Mouse (Mus musculus) CH12.LX (cell line): Measurements from ENCODE around the gene Daam1. TPM values are rescaled to one million over a fixed set of nuclear protein-coding genes. Genes with fewer than 3 reads are reported as not detected.

Source experiments
- DNase-seq: peaks from one replicate; pipeline ENCODE4 v3.0.0-alpha.2; 2013; ENCODE audit errors: extremely low read depth
- H3K27ac ChIP-seq: 2 replicates; pipeline ENCODE4 v1.5.1; 2012; ENCODE audit warnings: low read depth, mild to moderate bottlenecking, control low read depth, moderate library complexity; ENCODE audit not compliant: insufficient read depth
- H3K27me3 ChIP-seq: replicated peaks from 2 replicates; pipeline ENCODE3; 2012; ENCODE audit warnings: inconsistent platforms
- H3K36me3 ChIP-seq, 2 experiments: replicated peaks in 1 of 2; 2 replicates each; pipeline versions ENCODE3 to v1.6.1; 2012; ENCODE audit warnings: inconsistent platforms in 1 of 2, low read length in 1 of 2, mild to moderate bottlenecking in 1 of 2, mixed read lengths in 1 of 2, moderate library complexity in 1 of 2; ENCODE audit not compliant: control insufficient read depth in 1 of 2, insufficient read depth in 1 of 2
- H3K4me1 ChIP-seq, 2 experiments: 2 replicates each; pipeline ENCODE4 v1.6.1; 2012; ENCODE audit warnings: inconsistent platforms in 1 of 2, moderate library complexity in 1 of 2; ENCODE audit not compliant: insufficient read depth in 2 of 2, control insufficient read depth in 1 of 2
- H3K4me2 ChIP-seq: 2 replicates; pipeline ENCODE4 v1.6.1; 2012; ENCODE audit warnings: low read depth, mild to moderate bottlenecking, control low read depth; ENCODE audit not compliant: poor library complexity, insufficient read depth, severe bottlenecking
- H3K4me3 ChIP-seq, 3 experiments: fragments of 150-350 bp in 1 of 3; sonication (generic) in 1 of 3; replicated peaks in 1 of 3; 2 replicates each; pipeline versions ENCODE3 to v1.5.1; 2011 to 2012; ENCODE audit warnings: low read depth in 2 of 3, low read length in 2 of 3, mild to moderate bottlenecking in 2 of 3, moderate library complexity in 2 of 3, control low read depth in 1 of 3, improper control_type of control experiment in 1 of 3, inconsistent platforms in 1 of 3, mixed read lengths in 1 of 3; ENCODE audit not compliant: poor library complexity in 1 of 3
- H3K79me2 ChIP-seq: replicated peaks from 2 replicates; pipeline ENCODE4 v1.6.1; 2012; ENCODE audit warnings: mild to moderate bottlenecking, moderate library complexity; ENCODE audit not compliant: control insufficient read depth, poor library complexity, insufficient read depth, severe bottlenecking; ENCODE audit errors: extremely low read depth
- H3K9ac ChIP-seq: 2 replicates; pipeline ENCODE4 v1.6.1; 2012; ENCODE audit warnings: low read depth, mild to moderate bottlenecking, control low read depth, moderate library complexity; ENCODE audit not compliant: insufficient read depth
- H3K9me3 ChIP-seq: replicated peaks from 2 replicates; pipeline ENCODE3; 2012; ENCODE audit warnings: low read length, inconsistent platforms, mixed read lengths
- BHLHE40 ChIP-seq: IDR thresholded peaks from 2 replicates; pipeline ENCODE4 v1.6.1; 2011; ENCODE audit warnings: mild to moderate bottlenecking, low read depth, low read length, improper control_type of control experiment
- CHD2 ChIP-seq: IDR thresholded peaks from 2 replicates; pipeline ENCODE4 v1.6.1; 2011; ENCODE audit warnings: low read length, improper control_type of control experiment
- ELF1 ChIP-seq: IDR thresholded peaks from 2 replicates; pipeline ENCODE4 v1.6.1; 2014; ENCODE audit warnings: low read depth, mild to moderate bottlenecking, inconsistent platforms, low read length, improper control_type of control experiment
- ETS1 ChIP-seq: conservative IDR thresholded peaks from 2 replicates; pipeline ENCODE4 v1.6.1; 2012; ENCODE audit warnings: low read depth, mild to moderate bottlenecking, inconsistent platforms, low read length, improper control_type of control experiment, moderate library complexity
- GABPA ChIP-seq: IDR thresholded peaks from 2 replicates; pipeline ENCODE4 v1.6.1; 2012; ENCODE audit warnings: low read depth, low read length, improper control_type of control experiment, inconsistent platforms; ENCODE audit not compliant: insufficient replicate concordance
- IRF4 ChIP-seq: IDR thresholded peaks from 2 replicates; pipeline ENCODE4 v1.6.1; 2014; ENCODE audit warnings: low read depth, mild to moderate bottlenecking, inconsistent platforms, low read length, improper control_type of control experiment
- JUN ChIP-seq: IDR thresholded peaks from 2 replicates; pipeline ENCODE4 v1.6.1; 2011; ENCODE audit warnings: low read depth, mild to moderate bottlenecking, low read length, improper control_type of control experiment, moderate library complexity; ENCODE audit not compliant: insufficient read depth
- JUND ChIP-seq: conservative IDR thresholded peaks from 2 replicates; pipeline ENCODE4 v1.6.1; 2011; ENCODE audit warnings: low read depth, low read length, improper control_type of control experiment
- MAFK ChIP-seq: IDR thresholded peaks from 2 replicates; pipeline ENCODE4 v1.6.1; 2011; ENCODE audit warnings: low read length, improper control_type of control experiment; ENCODE audit not compliant: insufficient replicate concordance
- MEF2A ChIP-seq: IDR thresholded peaks from 2 replicates; pipeline ENCODE4 v1.6.1; 2014; ENCODE audit warnings: low read depth, mild to moderate bottlenecking, inconsistent platforms, low read length, improper control_type of control experiment, borderline replicate concordance
- MXI1 ChIP-seq: IDR thresholded peaks from 2 replicates; pipeline ENCODE4 v1.6.1; 2011; ENCODE audit warnings: mild to moderate bottlenecking, low read depth, low read length, improper control_type of control experiment
- NELFE ChIP-seq: IDR thresholded peaks from 2 replicates; pipeline ENCODE4 v1.6.1; 2011; ENCODE audit warnings: low read depth, low read length, improper control_type of control experiment
- NRF1 ChIP-seq: IDR thresholded peaks from 2 replicates; pipeline ENCODE4 v1.6.1; 2014; ENCODE audit warnings: low read depth, mild to moderate bottlenecking, inconsistent platforms, low read length, improper control_type of control experiment, moderate library complexity
- PAX5 ChIP-seq: IDR thresholded peaks from 2 replicates; pipeline ENCODE4 v1.6.1; 2012; ENCODE audit warnings: low read length, inconsistent platforms, mixed read lengths
- POLR2A ChIP-seq: IDR thresholded peaks from 2 replicates; pipeline ENCODE4 v1.6.1; 2011; ENCODE audit warnings: low read depth, mild to moderate bottlenecking, improper control_type of control experiment, low read length
- POLR2AphosphoS2 ChIP-seq: IDR thresholded peaks from 2 replicates; pipeline ENCODE4 v1.6.1; 2011; ENCODE audit warnings: low read depth, low read length, improper control_type of control experiment
- RAD21 ChIP-seq: IDR thresholded peaks from 2 replicates; pipeline ENCODE4 v1.6.1; 2011; ENCODE audit warnings: low read depth, mild to moderate bottlenecking, low read length, improper control_type of control experiment, moderate library complexity
- TBP ChIP-seq: conservative IDR thresholded peaks from 2 replicates; pipeline ENCODE4 v1.6.1; 2011; ENCODE audit warnings: low read depth, low read length, improper control_type of control experiment
- UBTF ChIP-seq: IDR thresholded peaks from 2 replicates; pipeline ENCODE4 v1.6.1; 2012; ENCODE audit warnings: low read depth, mild to moderate bottlenecking, inconsistent platforms, low read length, improper control_type of control experiment, moderate library complexity
- USF1 ChIP-seq: IDR thresholded peaks from 2 replicates; pipeline ENCODE4 v1.6.1; 2014; ENCODE audit warnings: low read depth, mild to moderate bottlenecking, inconsistent platforms, low read length, improper control_type of control experiment
- ZC3H11A ChIP-seq: IDR thresholded peaks from 2 replicates; pipeline ENCODE4 v1.6.1; 2012; ENCODE audit warnings: low read depth, mild to moderate bottlenecking, inconsistent platforms, low read length, improper control_type of control experiment
- ZMIZ1 ChIP-seq: IDR thresholded peaks from 2 replicates; pipeline ENCODE4 v1.6.1; 2012; ENCODE audit warnings: low read depth, mild to moderate bottlenecking, inconsistent platforms, low read length, improper control_type of control experiment
- dilution Hi-C: fragments of 300-500 bp; cut with MboI; formaldehyde crosslinking; loops from 2 replicates; pipeline ENCODE4 v1.14.3; 2020; ENCODE audit warnings: low sequenced_read_pairs; ENCODE audit not compliant: extremely low pct_unique_long_range_greater_than_20kb, extremely low pct_ligation_motif_present
- in situ Hi-C: fragments of 300-500 bp; cut with MboI; formaldehyde crosslinking; loops from 3 replicates; pipeline ENCODE4 v1.14.3; 2019; ENCODE audit warnings: low sequenced_read_pairs, low pct_ligation_motif_present, low pct_unique_long_range_greater_than_20kb, mixed read lengths
- polyA plus RNA-seq: library from polyadenylated mRNA; unstranded; fragments of >175 nt; gene quantifications from 2 replicates; pipeline ENCODE4 v1.2.1, GENCODE M21; 2012; ENCODE audit warnings: low read depth; ENCODE audit not compliant: insufficient read length
- total RNA-seq, 2 experiments: library from RNA; depleted of rRNA; stranded (reverse); fragments of 300-350 nt in 1 of 2; fragments of >200 nt in 1 of 2; gene quantifications; 2 replicates each; pipeline ENCODE4 v1.2.3; 2012 to 2014

Daam1 gene
- total and polyA plus RNA-seq, 3 experiments, result 10.7 to 27.9 (median 23.6) TPM

GRCm38 (mm10) chr12:71838230-71838629 lies 7.4 kb downstream of the Daam1 start:
- no peak for DNase-seq
- no peak overlapping the region for H3K4me3 ChIP-seq
- TF ChIP-seq MEF2A, result no peak
- TF ChIP-seq JUND, result no peak
- no peak for TF ChIP-seq UBTF
- TF ChIP-seq GABPA, result no peak
- no peak for TF ChIP-seq ELF1
- TF ChIP-seq POLR2AphosphoS2, result no peak
- no peak for TF ChIP-seq TBP
- no peak for TF ChIP-seq ZC3H11A
- no peak for TF ChIP-seq MAFK
- no peak for TF ChIP-seq BHLHE40
- TF ChIP-seq RAD21, result no peak
- no peak for TF ChIP-seq NRF1
- TF ChIP-seq NELFE, result no peak
- TF ChIP-seq IRF4, result no peak
- TF ChIP-seq CHD2, result no peak
- in situ Hi-C loops (no loop called here), dilution Hi-C loops (no loop called here)
- no peaks in the 10 kb centered on the region for H3K27me3 ChIP-seq
- H3K4me2 ChIP-seq, result no peak overlapping the region
- H3K9ac ChIP-seq, result no peak overlapping the region
- H3K79me2 ChIP-seq, result peaks cover 10% of the 10 kb centered on the region
- H3K36me3 ChIP-seq, result peaks cover 0 to 46% of the 10 kb centered on the region in 2 experiments
- peaks cover 26 to 98% of the 10 kb centered on the region in 2 experiments for H3K4me1 ChIP-seq
- no peak overlapping the region for H3K27ac ChIP-seq
- H3K9me3 ChIP-seq, result no peaks in the 10 kb centered on the region

- Histone ChIP-seq H3K36me3 (peaks cover 0 to 49% of the 10 kb centered on the region in 2 experiments), H3K79me2 (peaks cover 10% of the 10 kb centered on the region), H3K4me2 (no peak overlapping the region), H3K9ac (no peak overlapping the region), H3K4me1 (peaks cover 24 to 98% of the 10 kb centered on the region in 2 experiments), H3K27me3 (no peaks in the 10 kb centered on the region), H3K4me3 (no peak overlapping the region), H3K9me3 (no peaks in the 10 kb centered on the region), H3K27ac (no peak overlapping the region)
- DNase-seq, result no peak
- in situ Hi-C loops (no loop called here), dilution Hi-C loops (no loop called here)
- TF ChIP-seq NELFE (no peak), PAX5 (no peak), USF1 (no peak), MXI1 (no peak), MEF2A (no peak), MAFK (no peak), POLR2AphosphoS2 (no peak), ETS1 (no peak), ELF1 (no peak), ZMIZ1 (no peak), UBTF (no peak), POLR2A (no peak), BHLHE40 (no peak), JUND (no peak), JUN (no peak)
Observed at GRCm38 (mm10) chr12:71839653-71840052, 8.8 kb downstream of the Daam1 start.
